Mouse (Mus musculus) lung, postnatal 0 days (tissue): Measurements from ENCODE around the gene Olfr1030.

Experiments used
- CTCF ChIP-seq: IDR thresholded peaks from 2 replicates; pipeline ENCODE4 v1.5.1; 2016; ENCODE audit warnings: antibody characterized with exemption, mild to moderate bottlenecking
- EP300 ChIP-seq: IDR thresholded peaks from 2 replicates; pipeline ENCODE4 v1.6.1; 2016; ENCODE audit warnings: antibody characterized with exemption, mild to moderate bottlenecking, control low read depth

DNA sequence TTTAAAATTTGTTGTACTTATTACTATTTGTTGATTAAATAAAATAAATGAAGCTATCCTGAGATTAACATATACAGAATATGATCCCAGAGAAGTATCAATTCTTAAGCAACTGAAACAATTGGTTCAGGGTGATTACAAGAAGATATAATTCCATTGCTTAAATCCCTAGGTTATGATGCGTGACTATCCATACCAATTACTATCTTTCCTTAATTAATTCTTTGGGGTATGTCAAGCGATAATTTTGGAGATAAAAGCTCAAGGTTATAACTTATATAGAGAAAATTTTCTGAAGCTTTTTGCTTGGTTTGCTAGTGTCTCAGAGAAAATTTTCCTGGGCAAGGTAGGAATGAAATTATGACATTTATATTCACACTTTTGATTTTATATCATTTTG lies 5.5 kb upstream of the Olfr1030 start, which contains the start of gene Olfr1029:
- TF ChIP-seq CTCF = no peak
- TF ChIP-seq EP300 = no peak
